Mouse (Mus musculus) CH12.LX (cell line): ENCODE results near the gene Cacybp. TPM values are rescaled to one million over a fixed set of nuclear protein-coding genes. Genes with fewer than 3 reads are reported as not detected.

Experiments used
- DNase-seq: peaks from one replicate; pipeline ENCODE4 v3.0.0-alpha.2; 2013; ENCODE audit errors: extremely low read depth
- H3K27ac ChIP-seq: 2 replicates; pipeline ENCODE4 v1.5.1; 2012; ENCODE audit warnings: low read depth, mild to moderate bottlenecking, control low read depth, moderate library complexity; ENCODE audit not compliant: insufficient read depth
- H3K27me3 ChIP-seq: replicated peaks from 2 replicates; pipeline ENCODE3; 2012; ENCODE audit warnings: inconsistent platforms
- H3K36me3 ChIP-seq, 2 experiments: replicated peaks in 1 of 2; 2 replicates each; pipeline versions ENCODE3 to v1.6.1; 2012; ENCODE audit warnings: inconsistent platforms in 1 of 2, low read length in 1 of 2, mild to moderate bottlenecking in 1 of 2, mixed read lengths in 1 of 2, moderate library complexity in 1 of 2; ENCODE audit not compliant: control insufficient read depth in 1 of 2, insufficient read depth in 1 of 2
- H3K4me1 ChIP-seq, 2 experiments: 2 replicates each; pipeline ENCODE4 v1.6.1; 2012; ENCODE audit warnings: inconsistent platforms in 1 of 2, moderate library complexity in 1 of 2; ENCODE audit not compliant: insufficient read depth in 2 of 2, control insufficient read depth in 1 of 2
- H3K4me2 ChIP-seq: 2 replicates; pipeline ENCODE4 v1.6.1; 2012; ENCODE audit warnings: low read depth, mild to moderate bottlenecking, control low read depth; ENCODE audit not compliant: poor library complexity, insufficient read depth, severe bottlenecking
- H3K4me3 ChIP-seq, 3 experiments: fragments of 150-350 bp in 1 of 3; sonication (generic) in 1 of 3; replicated peaks in 1 of 3; 2 replicates each; pipeline versions ENCODE3 to v1.5.1; 2011 to 2012; ENCODE audit warnings: low read depth in 2 of 3, low read length in 2 of 3, mild to moderate bottlenecking in 2 of 3, moderate library complexity in 2 of 3, control low read depth in 1 of 3, improper control_type of control experiment in 1 of 3, inconsistent platforms in 1 of 3, mixed read lengths in 1 of 3; ENCODE audit not compliant: poor library complexity in 1 of 3
- H3K79me2 ChIP-seq: replicated peaks from 2 replicates; pipeline ENCODE4 v1.6.1; 2012; ENCODE audit warnings: mild to moderate bottlenecking, moderate library complexity; ENCODE audit not compliant: control insufficient read depth, poor library complexity, insufficient read depth, severe bottlenecking; ENCODE audit errors: extremely low read depth
- H3K9ac ChIP-seq: 2 replicates; pipeline ENCODE4 v1.6.1; 2012; ENCODE audit warnings: low read depth, mild to moderate bottlenecking, control low read depth, moderate library complexity; ENCODE audit not compliant: insufficient read depth
- H3K9me3 ChIP-seq: replicated peaks from 2 replicates; pipeline ENCODE3; 2012; ENCODE audit warnings: low read length, inconsistent platforms, mixed read lengths
- BHLHE40 ChIP-seq: IDR thresholded peaks from 2 replicates; pipeline ENCODE4 v1.6.1; 2011; ENCODE audit warnings: mild to moderate bottlenecking, low read depth, low read length, improper control_type of control experiment
- CHD1 ChIP-seq: IDR thresholded peaks from 2 replicates; pipeline ENCODE4 v1.6.1; 2012; ENCODE audit warnings: low read depth, low read length, improper control_type of control experiment, inconsistent platforms
- CHD2 ChIP-seq: IDR thresholded peaks from 2 replicates; pipeline ENCODE4 v1.6.1; 2011; ENCODE audit warnings: low read length, improper control_type of control experiment
- CTCF ChIP-seq, 2 experiments: IDR thresholded peaks in 1 of 2; conservative IDR thresholded peaks in 1 of 2; 2 replicates each; pipeline ENCODE4 v1.5.1; 2011 to 2012; ENCODE audit warnings: low read depth in 2 of 2, low read length in 2 of 2, improper control_type of control experiment in 1 of 2, inconsistent platforms in 1 of 2, mild to moderate bottlenecking in 1 of 2, moderate library complexity in 1 of 2
- E2F4 ChIP-seq: IDR thresholded peaks from 2 replicates; pipeline ENCODE4 v1.6.1; 2011; ENCODE audit warnings: low read depth, low read length, improper control_type of control experiment; ENCODE audit not compliant: insufficient replicate concordance
- ELF1 ChIP-seq: IDR thresholded peaks from 2 replicates; pipeline ENCODE4 v1.6.1; 2014; ENCODE audit warnings: low read depth, mild to moderate bottlenecking, inconsistent platforms, low read length, improper control_type of control experiment
- EP300 ChIP-seq: IDR thresholded peaks from 2 replicates; pipeline ENCODE4 v1.6.1; 2011; ENCODE audit warnings: low read length, improper control_type of control experiment
- ETS1 ChIP-seq: conservative IDR thresholded peaks from 2 replicates; pipeline ENCODE4 v1.6.1; 2012; ENCODE audit warnings: low read depth, mild to moderate bottlenecking, inconsistent platforms, low read length, improper control_type of control experiment, moderate library complexity
- GABPA ChIP-seq: IDR thresholded peaks from 2 replicates; pipeline ENCODE4 v1.6.1; 2012; ENCODE audit warnings: low read depth, low read length, improper control_type of control experiment, inconsistent platforms; ENCODE audit not compliant: insufficient replicate concordance
- HCFC1 ChIP-seq: IDR thresholded peaks from 2 replicates; pipeline ENCODE4 v1.6.1; 2012; ENCODE audit warnings: low read depth, mild to moderate bottlenecking, inconsistent platforms, low read length, improper control_type of control experiment
- IRF4 ChIP-seq: IDR thresholded peaks from 2 replicates; pipeline ENCODE4 v1.6.1; 2014; ENCODE audit warnings: low read depth, mild to moderate bottlenecking, inconsistent platforms, low read length, improper control_type of control experiment
- JUN ChIP-seq: IDR thresholded peaks from 2 replicates; pipeline ENCODE4 v1.6.1; 2011; ENCODE audit warnings: low read depth, mild to moderate bottlenecking, low read length, improper control_type of control experiment, moderate library complexity; ENCODE audit not compliant: insufficient read depth
- JUND ChIP-seq: conservative IDR thresholded peaks from 2 replicates; pipeline ENCODE4 v1.6.1; 2011; ENCODE audit warnings: low read depth, low read length, improper control_type of control experiment
- KAT2A ChIP-seq: IDR thresholded peaks from 2 replicates; pipeline ENCODE4 v1.6.1; 2012; ENCODE audit warnings: low read length, improper control_type of control experiment, inconsistent platforms; ENCODE audit not compliant: insufficient replicate concordance
- MAFK ChIP-seq: IDR thresholded peaks from 2 replicates; pipeline ENCODE4 v1.6.1; 2011; ENCODE audit warnings: low read length, improper control_type of control experiment; ENCODE audit not compliant: insufficient replicate concordance
- MAX ChIP-seq: IDR thresholded peaks from 2 replicates; pipeline ENCODE4 v1.6.1; 2011; ENCODE audit warnings: low read length, improper control_type of control experiment
- MAZ ChIP-seq: IDR thresholded peaks from 2 replicates; pipeline ENCODE4 v1.6.1; 2012; ENCODE audit warnings: low read depth, mild to moderate bottlenecking, inconsistent platforms, low read length, improper control_type of control experiment, moderate library complexity
- MEF2A ChIP-seq: IDR thresholded peaks from 2 replicates; pipeline ENCODE4 v1.6.1; 2014; ENCODE audit warnings: low read depth, mild to moderate bottlenecking, inconsistent platforms, low read length, improper control_type of control experiment, borderline replicate concordance
- MXI1 ChIP-seq: IDR thresholded peaks from 2 replicates; pipeline ENCODE4 v1.6.1; 2011; ENCODE audit warnings: mild to moderate bottlenecking, low read depth, low read length, improper control_type of control experiment
- MYC ChIP-seq: IDR thresholded peaks from 2 replicates; pipeline ENCODE4 v1.6.1; 2011; ENCODE audit warnings: low read depth, mild to moderate bottlenecking, improper control_type of control experiment, low read length
- NELFE ChIP-seq: IDR thresholded peaks from 2 replicates; pipeline ENCODE4 v1.6.1; 2011; ENCODE audit warnings: low read depth, low read length, improper control_type of control experiment
- NRF1 ChIP-seq: IDR thresholded peaks from 2 replicates; pipeline ENCODE4 v1.6.1; 2014; ENCODE audit warnings: low read depth, mild to moderate bottlenecking, inconsistent platforms, low read length, improper control_type of control experiment, moderate library complexity
- PAX5 ChIP-seq: IDR thresholded peaks from 2 replicates; pipeline ENCODE4 v1.6.1; 2012; ENCODE audit warnings: low read length, inconsistent platforms, mixed read lengths
- POLR2A ChIP-seq: IDR thresholded peaks from 2 replicates; pipeline ENCODE4 v1.6.1; 2011; ENCODE audit warnings: low read depth, mild to moderate bottlenecking, improper control_type of control experiment, low read length
- POLR2AphosphoS2 ChIP-seq: IDR thresholded peaks from 2 replicates; pipeline ENCODE4 v1.6.1; 2011; ENCODE audit warnings: low read depth, low read length, improper control_type of control experiment
- RAD21 ChIP-seq: IDR thresholded peaks from 2 replicates; pipeline ENCODE4 v1.6.1; 2011; ENCODE audit warnings: low read depth, mild to moderate bottlenecking, low read length, improper control_type of control experiment, moderate library complexity
- RCOR1 ChIP-seq: conservative IDR thresholded peaks from 2 replicates; pipeline ENCODE4 v1.6.1; 2012; ENCODE audit warnings: low read depth, mild to moderate bottlenecking, inconsistent platforms, low read length, improper control_type of control experiment
- SIN3A ChIP-seq: IDR thresholded peaks from 2 replicates; pipeline ENCODE4 v1.6.1; 2012; ENCODE audit warnings: low read length, improper control_type of control experiment, inconsistent platforms
- SMC3 ChIP-seq: IDR thresholded peaks from 2 replicates; pipeline ENCODE4 v1.6.1; 2011; ENCODE audit warnings: low read depth, low read length, improper control_type of control experiment
- TBP ChIP-seq: conservative IDR thresholded peaks from 2 replicates; pipeline ENCODE4 v1.6.1; 2011; ENCODE audit warnings: low read depth, low read length, improper control_type of control experiment
- TCF12 ChIP-seq: IDR thresholded peaks from 2 replicates; pipeline ENCODE4 v1.6.1; 2014; ENCODE audit warnings: low read depth, mild to moderate bottlenecking, inconsistent platforms, low read length, improper control_type of control experiment
- UBTF ChIP-seq: IDR thresholded peaks from 2 replicates; pipeline ENCODE4 v1.6.1; 2012; ENCODE audit warnings: low read depth, mild to moderate bottlenecking, inconsistent platforms, low read length, improper control_type of control experiment, moderate library complexity
- USF1 ChIP-seq: IDR thresholded peaks from 2 replicates; pipeline ENCODE4 v1.6.1; 2014; ENCODE audit warnings: low read depth, mild to moderate bottlenecking, inconsistent platforms, low read length, improper control_type of control experiment
- USF2 ChIP-seq: conservative IDR thresholded peaks from 2 replicates; pipeline ENCODE4 v1.6.1; 2011; ENCODE audit warnings: low read depth, low read length, improper control_type of control experiment
- ZC3H11A ChIP-seq: IDR thresholded peaks from 2 replicates; pipeline ENCODE4 v1.6.1; 2012; ENCODE audit warnings: low read depth, mild to moderate bottlenecking, inconsistent platforms, low read length, improper control_type of control experiment
- ZKSCAN1 ChIP-seq: IDR thresholded peaks from 2 replicates; pipeline ENCODE4 v1.6.1; 2012; ENCODE audit warnings: low read depth, inconsistent platforms, low read length, improper control_type of control experiment, borderline replicate concordance
- ZMIZ1 ChIP-seq: IDR thresholded peaks from 2 replicates; pipeline ENCODE4 v1.6.1; 2012; ENCODE audit warnings: low read depth, mild to moderate bottlenecking, inconsistent platforms, low read length, improper control_type of control experiment
- ZNF384 ChIP-seq: IDR thresholded peaks from 2 replicates; pipeline ENCODE4 v1.6.1; 2012; ENCODE audit warnings: low read depth, low read length, improper control_type of control experiment, inconsistent platforms
- dilution Hi-C: fragments of 300-500 bp; cut with MboI; formaldehyde crosslinking; loops from 2 replicates; pipeline ENCODE4 v1.14.3; 2020; ENCODE audit warnings: low sequenced_read_pairs; ENCODE audit not compliant: extremely low pct_unique_long_range_greater_than_20kb, extremely low pct_ligation_motif_present
- in situ Hi-C: fragments of 300-500 bp; cut with MboI; formaldehyde crosslinking; loops from 3 replicates; pipeline ENCODE4 v1.14.3; 2019; ENCODE audit warnings: low sequenced_read_pairs, low pct_ligation_motif_present, low pct_unique_long_range_greater_than_20kb, mixed read lengths
- polyA plus RNA-seq: library from polyadenylated mRNA; unstranded; fragments of >175 nt; gene quantifications from 2 replicates; pipeline ENCODE4 v1.2.1, GENCODE M21; 2012; ENCODE audit warnings: low read depth; ENCODE audit not compliant: insufficient read length
- total RNA-seq, 2 experiments: library from RNA; depleted of rRNA; stranded (reverse); fragments of 300-350 nt in 1 of 2; fragments of >200 nt in 1 of 2; gene quantifications; 2 replicates each; pipeline ENCODE4 v1.2.3; 2012 to 2014

Cacybp gene
- total and polyA plus RNA-seq, 3 experiments = 130 to 390 (median 357) TPM

- dilution Hi-C loops (no loop called here), in situ Hi-C loops (loop anchor here (25.0 kb wide), 1 partner anchor 307 kb away; no protein-coding TSS in a partner anchor)
- Histone ChIP-seq H3K27ac (peak within 1 kb of the TSS; percentile 66), H3K79me2 (peaks cover 21% of the 10 kb centered on the region), H3K4me2 (peak within 1 kb of the TSS; percentile 87), H3K4me3 (peak within 1 kb of the TSS; percentile 76 to 95 (median 93)), H3K9me3 (no peaks in the 10 kb centered on the region), H3K36me3 (peaks cover 17 to 30% of the 10 kb centered on the region in 2 experiments), H3K27me3 (no peaks in the 10 kb centered on the region), H3K9ac (peak within 1 kb of the TSS; percentile 97), H3K4me1 (peaks cover 4 to 15% of the 10 kb centered on the region in 2 experiments)
- TF ChIP-seq BHLHE40 (no peak; the same call in 1 of the 2 replicates), GABPA (no peak), USF2 (no peak), CHD2 (peak; percentile 99), POLR2AphosphoS2 (0 out of 2 replicates have a peak, but pooled peaks have one; percentile 36), ZMIZ1 (no peak), PAX5 (no peak), ZC3H11A (no peak), MYC (peak; percentile 63; the same call in 1 of the 2 replicates), E2F4 (no peak), MXI1 (peak; percentile 55; the same call in 1 of the 2 replicates), MAX (peak; percentile 28; the same call in 1 of the 2 replicates), SMC3 (peak; percentile 75), CTCF (conservative IDR thresholded peaks at IDR 0.05 in 1 of 2, IDR thresholded peaks at IDR 0.05 in 1 of 2; ENCODE audit: low read depth in 2 of 2, low read length in 2 of 2) (peak in 1 of 2 experiments; percentile 89; a peak in 2 of 4 replicates), SIN3A (0 out of 2 replicates have a peak, but pooled peaks have one; percentile 6), RAD21 (peak; percentile 78), NELFE (peak; percentile 70), ETS1 (no peak), USF1 (no peak), NRF1 (peak; percentile 84), RCOR1 (no peak), UBTF (no peak), HCFC1 (peak; percentile 87), KAT2A (peak; percentile 74; the same call in 1 of the 2 replicates), MAFK (no peak), CHD1 (no peak), JUND (no peak), ZKSCAN1 (no peak), ELF1 (peak; percentile 83), ZNF384 (no peak), JUN (no peak), TBP (peak; percentile 76; the same call in 1 of the 2 replicates), EP300 (no peak), MAZ (peak; percentile 91), POLR2A (peak; percentile 87), TCF12 (peak; percentile 57; the same call in 1 of the 2 replicates), MEF2A (peak; percentile 40; the same call in 1 of the 2 replicates), IRF4 (peak; percentile 53)
- peak; percentile 100 for DNase-seq
These were observed 17.9 kb downstream of the Cacybp start, which contains the start of gene Mrps14 for GRCm38 (mm10) chr1:160194529-160195336. TSS of gene Mrps14 (plus strand) at chr1:160195215.
